Mouse (Mus musculus): ENCODE measurements around the gene Sarm1. TPM values are rescaled to one million over a fixed set of nuclear protein-coding genes. Genes with fewer than 3 reads are reported as not detected.

Gene Sarm1
- polyA plus RNA-seq, 1 experiment: 0.97 TPM

DNA sequence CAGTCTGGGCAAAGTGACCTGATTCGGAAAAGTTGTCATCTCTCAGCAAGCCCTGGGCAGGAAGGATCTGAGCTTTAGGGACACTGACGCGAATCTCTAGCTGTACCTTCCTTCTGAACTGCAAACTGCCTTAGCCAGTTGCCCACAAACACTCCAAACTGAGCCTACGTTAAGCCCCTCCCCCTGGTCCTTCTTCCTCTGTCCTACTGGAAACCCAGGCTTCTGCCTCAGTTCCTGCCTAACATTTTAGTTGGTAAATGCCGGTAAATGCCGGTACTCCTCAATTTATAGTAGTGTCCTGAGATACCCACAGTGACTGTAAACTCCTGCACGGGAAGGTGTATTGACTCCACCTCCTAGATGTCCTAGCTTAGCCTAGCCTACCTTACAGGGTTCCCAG lies 13.9 kb downstream of the Sarm1 start:
- H3K4me3 ChIP-seq (ENCODE audit: control insufficient read depth, insufficient read depth, low read length): no peak overlapping the region
- TF ChIP-seq POLR2A (IDR thresholded peaks at IDR 0.05; ENCODE audit: control insufficient read depth, extremely low read depth, insufficient read depth, low read length, poor library complexity) (no peak), CTCF (IDR thresholded peaks at IDR 0.05; ENCODE audit: borderline replicate concordance, control insufficient read depth, extremely low read depth, insufficient read depth, low read length, poor library complexity) (no peak)
- no peak overlapping the region for H3K27ac ChIP-seq (ENCODE audit: control insufficient read depth, insufficient read depth, low read length)
- H3K4me1 ChIP-seq (replicated peaks; ENCODE audit: control insufficient read depth, insufficient read depth, low read length): no peaks in the 10 kb centered on the region
- no peaks in the 10 kb centered on the region; the same call in 1 of the 2 replicates for H3K27me3 ChIP-seq (ENCODE audit: control insufficient read depth, insufficient read depth, low read length)
- WGBS: 46% methylated on average over 7 of the region's 7 CpGs
- H3K36me3 ChIP-seq (ENCODE audit: control insufficient read depth, insufficient read depth, low read length): no peaks in the 10 kb centered on the region
- no peak for DNase-seq

DNA sequence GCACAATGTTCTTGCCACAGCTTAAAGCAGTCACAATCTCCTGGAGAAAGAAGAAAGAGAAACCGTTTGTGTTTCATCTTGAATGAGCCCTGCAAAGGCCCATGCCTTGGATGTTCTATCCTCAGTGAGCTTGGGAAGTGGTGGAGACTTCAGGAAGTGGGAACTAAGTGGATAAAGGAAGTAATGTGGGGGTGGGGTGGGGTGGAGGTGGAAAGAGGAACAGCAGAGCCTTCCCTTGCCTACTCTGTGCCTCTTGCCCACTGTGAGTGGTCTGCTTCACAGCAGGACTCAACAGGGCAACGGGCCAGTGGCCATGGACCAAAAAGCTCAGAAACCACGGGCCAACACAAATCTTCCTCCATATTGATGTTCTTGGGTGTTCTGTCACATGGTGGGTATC lies 22.3 kb downstream of the Sarm1 start:
- TF ChIP-seq CTCF (IDR thresholded peaks at IDR 0.05; ENCODE audit: borderline replicate concordance, control insufficient read depth, extremely low read depth, insufficient read depth, low read length, poor library complexity) (no peak), POLR2A (IDR thresholded peaks at IDR 0.05; ENCODE audit: control insufficient read depth, extremely low read depth, insufficient read depth, low read length, poor library complexity) (no peak)
- DNase-seq: no peak

DNA sequence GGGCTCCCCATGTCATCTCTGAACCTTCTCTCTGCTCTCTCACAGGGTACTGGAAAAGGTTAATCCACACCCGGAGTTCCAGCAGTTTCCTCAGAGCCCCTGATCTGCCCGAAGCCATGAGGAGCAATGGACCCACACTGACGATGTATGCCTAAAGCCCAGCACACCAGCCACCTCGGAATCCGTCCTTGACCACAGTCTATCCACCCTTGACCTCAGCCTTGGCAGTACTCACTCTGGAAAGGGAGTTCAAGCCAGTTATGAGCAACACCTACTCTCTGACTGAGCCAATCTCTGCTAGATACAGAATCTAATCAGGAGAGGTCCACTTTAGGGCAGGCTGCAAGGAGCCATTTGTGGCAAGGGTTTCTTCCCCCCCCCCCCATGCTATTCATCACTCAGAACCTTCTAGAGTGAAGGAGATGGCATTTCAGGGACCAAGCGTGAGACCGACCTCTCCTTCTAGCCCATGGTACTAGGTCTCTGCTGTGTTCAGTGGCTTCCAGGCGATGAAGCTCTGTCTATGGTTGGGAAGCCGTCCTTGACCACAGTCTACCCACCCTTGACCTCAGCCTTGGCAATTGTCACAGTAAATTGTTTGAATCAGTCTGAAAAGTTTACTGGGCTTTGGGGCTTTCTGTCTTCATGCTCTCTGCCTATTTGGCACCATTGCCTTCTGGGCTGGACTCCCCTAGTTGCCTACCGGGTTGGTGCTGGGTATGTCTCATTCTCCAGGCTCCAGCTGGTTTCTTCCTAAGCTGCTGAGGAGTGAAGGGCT lies 26.0 kb downstream of the Sarm1 start:
- TF ChIP-seq CTCF (IDR thresholded peaks at IDR 0.05; ENCODE audit: borderline replicate concordance, control insufficient read depth, extremely low read depth, insufficient read depth, low read length, poor library complexity): no peak
- TF ChIP-seq POLR2A (IDR thresholded peaks at IDR 0.05; ENCODE audit: control insufficient read depth, extremely low read depth, insufficient read depth, low read length, poor library complexity): no peak
- 94% methylated on average over 10 of the region's 10 CpGs for WGBS
- DNase-seq: no peak
- Histone ChIP-seq H3K27ac (ENCODE audit: control insufficient read depth, insufficient read depth, low read length) (no peak overlapping the region), H3K4me1 (replicated peaks; ENCODE audit: control insufficient read depth, insufficient read depth, low read length) (peaks cover 9% of the 10 kb centered on the region), H3K4me3 (ENCODE audit: control insufficient read depth, insufficient read depth, low read length) (no peak overlapping the region), H3K27me3 (ENCODE audit: control insufficient read depth, insufficient read depth, low read length) (no peaks in the 10 kb centered on the region), H3K36me3 (ENCODE audit: control insufficient read depth, insufficient read depth, low read length) (no peaks in the 10 kb centered on the region)

More for the DNA sequence above, 22.3 kb downstream of the Sarm1 start:
- Histone ChIP-seq H3K4me3 (ENCODE audit: control insufficient read depth, insufficient read depth, low read length) (no peak overlapping the region), H3K27me3 (ENCODE audit: control insufficient read depth, insufficient read depth, low read length) (no peaks in the 10 kb centered on the region), H3K36me3 (ENCODE audit: control insufficient read depth, insufficient read depth, low read length) (no peaks in the 10 kb centered on the region), H3K27ac (ENCODE audit: control insufficient read depth, insufficient read depth, low read length) (no peak overlapping the region), H3K4me1 (replicated peaks; ENCODE audit: control insufficient read depth, insufficient read depth, low read length) (peaks cover 9% of the 10 kb centered on the region)
- 20% methylated on average over 3 of the region's 3 CpGs for WGBS

DNA sequence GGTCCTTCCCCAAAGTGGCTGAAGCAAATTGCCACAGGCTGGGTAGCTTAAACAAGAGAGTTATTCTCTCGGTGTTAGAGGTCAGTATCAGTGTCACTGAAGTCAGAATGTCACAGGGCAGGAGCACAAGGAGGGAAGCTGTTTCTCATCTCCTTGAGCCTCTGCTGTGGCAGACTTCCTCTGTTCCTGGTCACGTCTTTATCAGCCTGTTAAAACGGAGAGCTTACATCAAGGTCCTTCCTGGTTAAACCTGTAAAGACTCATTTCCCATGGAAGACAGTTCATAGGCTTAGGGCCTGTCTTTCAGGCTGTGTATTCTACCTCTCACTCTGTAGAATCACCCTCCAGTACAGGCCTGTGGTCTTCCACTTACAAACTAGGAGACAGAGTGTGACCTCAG lies 29.6 kb downstream of the Sarm1 start:
- WGBS: 72% methylated on average over 3 of the region's 3 CpGs
- no peaks in the 10 kb centered on the region for H3K27me3 ChIP-seq (ENCODE audit: control insufficient read depth, insufficient read depth, low read length)
- H3K27ac ChIP-seq (ENCODE audit: control insufficient read depth, insufficient read depth, low read length): no peak overlapping the region

DNA sequence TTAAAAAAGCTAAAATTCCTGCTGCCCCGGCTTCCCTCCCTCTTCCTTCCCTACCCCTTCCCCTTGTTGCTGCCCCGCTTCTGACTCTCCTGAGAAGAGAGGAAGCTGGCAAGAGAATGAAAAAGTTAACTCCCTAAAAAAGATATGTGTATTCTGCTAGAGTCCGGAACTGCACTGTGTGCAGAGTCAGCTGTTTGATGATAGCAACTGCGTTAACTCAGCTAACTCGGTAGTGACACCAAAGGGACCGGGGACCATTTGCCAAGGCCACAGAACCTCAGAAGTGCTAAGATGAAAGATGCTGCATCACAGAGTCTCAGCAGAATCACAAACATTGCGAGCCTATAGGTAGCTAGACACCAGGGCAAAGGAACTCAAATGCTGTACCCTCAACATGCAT lies 30.0 kb downstream of the Sarm1 start:
- no peak overlapping the region for H3K4me3 ChIP-seq (ENCODE audit: control insufficient read depth, insufficient read depth, low read length)
- H3K27ac ChIP-seq (ENCODE audit: control insufficient read depth, insufficient read depth, low read length): no peak overlapping the region
- H3K27me3 ChIP-seq (ENCODE audit: control insufficient read depth, insufficient read depth, low read length): no peaks in the 10 kb centered on the region
- H3K4me1 ChIP-seq (replicated peaks; ENCODE audit: control insufficient read depth, insufficient read depth, low read length): peaks cover 12% of the 10 kb centered on the region; the same call in 1 of the 2 replicates
- no peak for DNase-seq
- H3K36me3 ChIP-seq (ENCODE audit: control insufficient read depth, insufficient read depth, low read length): no peaks in the 10 kb centered on the region
- 76% methylated on average over 7 of the region's 7 CpGs for WGBS
- TF ChIP-seq POLR2A (IDR thresholded peaks at IDR 0.05; ENCODE audit: control insufficient read depth, extremely low read depth, insufficient read depth, low read length, poor library complexity) (no peak), CTCF (IDR thresholded peaks at IDR 0.05; ENCODE audit: borderline replicate concordance, control insufficient read depth, extremely low read depth, insufficient read depth, low read length, poor library complexity) (no peak)

More for the DNA sequence above, 29.6 kb downstream of the Sarm1 start:
- DNase-seq: no peak
- TF ChIP-seq POLR2A (IDR thresholded peaks at IDR 0.05; ENCODE audit: control insufficient read depth, extremely low read depth, insufficient read depth, low read length, poor library complexity) (no peak), CTCF (IDR thresholded peaks at IDR 0.05; ENCODE audit: borderline replicate concordance, control insufficient read depth, extremely low read depth, insufficient read depth, low read length, poor library complexity) (no peak)
- Histone ChIP-seq H3K4me3 (ENCODE audit: control insufficient read depth, insufficient read depth, low read length) (no peak overlapping the region), H3K36me3 (ENCODE audit: control insufficient read depth, insufficient read depth, low read length) (no peaks in the 10 kb centered on the region), H3K4me1 (replicated peaks; ENCODE audit: control insufficient read depth, insufficient read depth, low read length) (peaks cover 12% of the 10 kb centered on the region; the same call in 1 of the 2 replicates)

DNA sequence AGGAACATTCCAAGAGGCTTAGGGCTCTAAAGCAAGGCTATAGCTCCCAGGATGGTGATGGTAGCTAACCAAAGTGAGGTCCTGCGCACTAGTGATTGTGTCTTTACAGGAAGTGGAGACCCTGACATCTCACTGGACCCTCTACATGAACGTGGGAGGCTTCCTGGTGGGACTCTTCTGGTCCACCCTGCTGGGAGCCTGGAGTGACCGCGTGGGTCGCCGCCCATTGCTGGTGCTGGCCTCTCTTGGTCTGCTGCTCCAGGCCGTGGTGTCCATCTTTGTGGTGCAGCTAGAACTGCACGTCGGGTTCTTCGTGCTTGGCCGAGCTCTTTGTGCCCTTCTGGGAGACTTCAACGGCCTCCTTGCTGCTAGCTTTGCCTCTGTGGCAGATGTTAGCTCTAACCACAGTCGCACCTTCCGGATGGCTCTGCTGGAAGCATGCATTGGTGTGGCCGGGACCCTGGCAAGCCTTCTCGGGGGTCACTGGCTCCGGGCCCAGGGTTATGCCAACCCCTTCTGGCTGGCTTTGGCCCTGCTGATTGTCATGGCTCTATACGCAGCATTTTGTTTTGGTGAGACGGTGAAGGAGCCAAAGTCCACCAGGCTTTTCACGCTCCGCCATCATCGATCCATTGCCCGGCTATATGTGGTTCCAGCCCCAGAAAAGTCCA lies 31.2 kb downstream of the Sarm1 start:
- DNase-seq: no peak
- Histone ChIP-seq H3K36me3 (ENCODE audit: control insufficient read depth, insufficient read depth, low read length) (no peaks in the 10 kb centered on the region), H3K4me1 (replicated peaks; ENCODE audit: control insufficient read depth, insufficient read depth, low read length) (peaks cover 12% of the 10 kb centered on the region; the same call in 1 of the 2 replicates), H3K27ac (ENCODE audit: control insufficient read depth, insufficient read depth, low read length) (no peak overlapping the region), H3K4me3 (ENCODE audit: control insufficient read depth, insufficient read depth, low read length) (no peak overlapping the region), H3K27me3 (ENCODE audit: control insufficient read depth, insufficient read depth, low read length) (no peaks in the 10 kb centered on the region)
- no peak for TF ChIP-seq CTCF (IDR thresholded peaks at IDR 0.05; ENCODE audit: borderline replicate concordance, control insufficient read depth, extremely low read depth, insufficient read depth, low read length, poor library complexity)
- TF ChIP-seq POLR2A (IDR thresholded peaks at IDR 0.05; ENCODE audit: control insufficient read depth, extremely low read depth, insufficient read depth, low read length, poor library complexity): no peak
- WGBS: 84% methylated on average over 23 of the region's 23 CpGs

Measured in thymus, adult 2 months (tissue).